Mouse (Mus musculus): ENCODE results near the gene Serpinb6a. TPM values are rescaled to one million over a fixed set of nuclear protein-coding genes. Genes with fewer than 3 reads are reported as not detected.
A peak's percentile ranks its signal among the peaks of the same experiment; 100 is the strongest.

The Serpinb6a gene
- polyA plus RNA-seq, 1 experiment from 2014 or later, result 38.8 TPM

- Histone ChIP-seq H3K9me3 (no peaks in the 10 kb centered on the region), H3K4me2 (0 out of 2 replicates have a peak overlapping the region, but pooled peaks have one; percentile 88), H3K4me3 (no peak overlapping the region), H3K9ac (no peak overlapping the region), H3K27me3 (no peaks in the 10 kb centered on the region), H3K36me3 (no peaks in the 10 kb centered on the region), H3K27ac (replicated peaks) (no peak overlapping the region), H3K4me1 (replicated peaks) (peaks cover 6% of the 10 kb centered on the region; the same call in 1 of the 2 replicates)
- no peak for ATAC-seq (ENCODE audit: low FRiP score, low read depth)
- WGBS, result 79% methylated on average over 4 of the region's 4 CpGs
Observed at GRCm38 (mm10) chr13:33966025-33966412, 36.6 kb downstream of the Serpinb6a start.

GRCm38 (mm10) chr13:33965056-33966024 is 37.3 kb downstream of the Serpinb6a start:
- peak overlapping the region; percentile 57 for H3K4me3 ChIP-seq
- peaks cover 6% of the 10 kb centered on the region; the same call in 1 of the 2 replicates for H3K4me1 ChIP-seq (replicated peaks)
- peak overlapping the region; percentile 88 for H3K4me2 ChIP-seq
- H3K36me3 ChIP-seq, result no peaks in the 10 kb centered on the region
- H3K27me3 ChIP-seq, result no peaks in the 10 kb centered on the region
- 0 out of 2 replicates have a peak, but pooled peaks have one; percentile 14 for ATAC-seq (ENCODE audit: low FRiP score, low read depth)
- 26% methylated on average over 14 of the region's 14 CpGs for WGBS
- no peaks in the 10 kb centered on the region for H3K9me3 ChIP-seq
- peak overlapping the region; percentile 32 for H3K9ac ChIP-seq
- peak overlapping the region; percentile 87 for H3K27ac ChIP-seq (replicated peaks)

GRCm38 (mm10) chr13:33964206-33965046 is 38.2 kb downstream of the Serpinb6a start, which contains the start of gene Nqo2:
Nqo2 (plus strand) TSS chr13:33964687.
- peak within 1 kb of the TSS; percentile 87 for H3K27ac ChIP-seq (replicated peaks)
- no peaks in the 10 kb centered on the region for H3K9me3 ChIP-seq
- H3K36me3 ChIP-seq, result no peaks in the 10 kb centered on the region
- 2% methylated on average over 22 of the region's 22 CpGs for WGBS
- ATAC-seq (ENCODE audit: low FRiP score, low read depth), result peak; percentile 90
- peak within 1 kb of the TSS; percentile 88 for H3K4me2 ChIP-seq
- H3K9ac ChIP-seq, result peak within 1 kb of the TSS; percentile 32
- H3K4me1 ChIP-seq (replicated peaks), result peaks cover 6% of the 10 kb centered on the region; the same call in 1 of the 2 replicates
- peak within 1 kb of the TSS; percentile 57 for H3K4me3 ChIP-seq
- H3K27me3 ChIP-seq, result no peaks in the 10 kb centered on the region

GRCm38 (mm10) chr13:33959771-33960170 is 42.8 kb downstream of the Serpinb6a start:
- no peak for ATAC-seq (ENCODE audit: low FRiP score, low read depth)
- H3K9ac ChIP-seq, result no peak overlapping the region

GRCm38 (mm10) chr13:33956571-33957421 is 45.8 kb downstream of the Serpinb6a start:
- H3K27ac ChIP-seq (replicated peaks), result no peak overlapping the region
- no peaks in the 10 kb centered on the region for H3K4me1 ChIP-seq (replicated peaks)
- 41% methylated on average over 6 of the region's 6 CpGs for WGBS
- H3K36me3 ChIP-seq, result no peaks in the 10 kb centered on the region
- no peak overlapping the region for H3K4me2 ChIP-seq
- no peaks in the 10 kb centered on the region for H3K27me3 ChIP-seq
- ATAC-seq (ENCODE audit: low FRiP score, low read depth), result 0 out of 2 replicates have a peak, but pooled peaks have one; percentile 15
- H3K4me3 ChIP-seq, result no peak overlapping the region
- H3K9me3 ChIP-seq, result no peaks in the 10 kb centered on the region
- no peak overlapping the region for H3K9ac ChIP-seq

More at GRCm38 (mm10) chr13:33959771-33960170, 42.8 kb downstream of the Serpinb6a start:
- Histone ChIP-seq H3K4me1 (replicated peaks) (no peaks in the 10 kb centered on the region), H3K27me3 (no peaks in the 10 kb centered on the region), H3K27ac (replicated peaks) (no peak overlapping the region), H3K4me2 (no peak overlapping the region), H3K4me3 (no peak overlapping the region), H3K9me3 (no peaks in the 10 kb centered on the region), H3K36me3 (no peaks in the 10 kb centered on the region)
- WGBS, result 93% methylated on average over 2 of the region's 2 CpGs

- no peaks in the 10 kb centered on the region for H3K27me3 ChIP-seq
- no peaks in the 10 kb centered on the region for H3K9me3 ChIP-seq
- no peak overlapping the region for H3K27ac ChIP-seq (replicated peaks)
- H3K4me2 ChIP-seq, result no peak overlapping the region
- no peaks in the 10 kb centered on the region for H3K36me3 ChIP-seq
- 96% methylated on average over 2 of the region's 2 CpGs for WGBS
- ATAC-seq (ENCODE audit: low FRiP score, low read depth), result no peak
- no peak overlapping the region for H3K9ac ChIP-seq
- no peak overlapping the region for H3K4me3 ChIP-seq
- H3K4me1 ChIP-seq (replicated peaks), result no peaks in the 10 kb centered on the region
Observed at GRCm38 (mm10) chr13:33952947-33953346, 49.6 kb downstream of the Serpinb6a start.

- 71% methylated on average over 1 of the region's 1 CpGs for WGBS
- no peaks in the 10 kb centered on the region for H3K36me3 ChIP-seq
- H3K4me1 ChIP-seq (replicated peaks), result no peaks in the 10 kb centered on the region
Observed at GRCm38 (mm10) chr13:33952075-33952449, 50.5 kb downstream of the Serpinb6a start.

GRCm38 (mm10) chr13:33951308-33952074 is 51.1 kb downstream of the Serpinb6a start:
- Histone ChIP-seq H3K9ac (no peak overlapping the region), H3K4me1 (replicated peaks) (no peaks in the 10 kb centered on the region), H3K4me3 (no peak overlapping the region), H3K4me2 (no peak overlapping the region), H3K9me3 (no peaks in the 10 kb centered on the region), H3K36me3 (no peaks in the 10 kb centered on the region), H3K27ac (replicated peaks) (no peak overlapping the region), H3K27me3 (no peaks in the 10 kb centered on the region)
- 92% methylated on average over 4 of the region's 4 CpGs for WGBS
- ATAC-seq (ENCODE audit: low FRiP score, low read depth), result no peak

More at GRCm38 (mm10) chr13:33952075-33952449, 50.5 kb downstream of the Serpinb6a start:
- Histone ChIP-seq H3K27me3 (no peaks in the 10 kb centered on the region), H3K9ac (no peak overlapping the region), H3K27ac (replicated peaks) (no peak overlapping the region), H3K9me3 (no peaks in the 10 kb centered on the region), H3K4me2 (no peak overlapping the region), H3K4me3 (no peak overlapping the region)
- no peak for ATAC-seq (ENCODE audit: low FRiP score, low read depth)

- H3K4me2 ChIP-seq, result no peak overlapping the region
- no peak for ATAC-seq (ENCODE audit: low FRiP score, low read depth)
- 51% methylated on average over 4 of the region's 4 CpGs for WGBS
- no peak overlapping the region for H3K9ac ChIP-seq
- H3K27me3 ChIP-seq, result no peaks in the 10 kb centered on the region
- H3K36me3 ChIP-seq, result no peaks in the 10 kb centered on the region
- no peaks in the 10 kb centered on the region for H3K9me3 ChIP-seq
- H3K4me1 ChIP-seq (replicated peaks), result no peaks in the 10 kb centered on the region
- H3K27ac ChIP-seq (replicated peaks), result no peak overlapping the region
- H3K4me3 ChIP-seq, result no peak overlapping the region
Observed at GRCm38 (mm10) chr13:33942212-33942779, 60.3 kb downstream of the Serpinb6a start.

- Histone ChIP-seq H3K9me3 (no peaks in the 10 kb centered on the region), H3K4me3 (no peak overlapping the region), H3K4me2 (no peak overlapping the region), H3K4me1 (replicated peaks) (0 out of 2 replicates have a peak, but pooled peaks cover 3% of the 10 kb centered on the region), H3K27ac (replicated peaks) (no peak overlapping the region), H3K9ac (no peak overlapping the region), H3K27me3 (no peaks in the 10 kb centered on the region), H3K36me3 (no peaks in the 10 kb centered on the region)
- no peak for ATAC-seq (ENCODE audit: low FRiP score, low read depth)
- WGBS, result 92% methylated on average over 5 of the region's 5 CpGs
Observed at GRCm38 (mm10) chr13:33941288-33941808, 61.2 kb downstream of the Serpinb6a start.

All from hindbrain, embryonic 15.5 days (tissue).